Mouse (Mus musculus) thymus, adult 2 months (tissue): ENCODE results near the gene Gadd45b.

Experiments used
- CTCF ChIP-seq: fragments of 200-500 bp; IDR thresholded peaks from 2 replicates; pipeline ENCODE4 v1.5.1; 2012; ENCODE audit warnings: mild to moderate bottlenecking, control low read depth, low read length, moderate library complexity, borderline replicate concordance; ENCODE audit not compliant: control insufficient read depth, poor library complexity, insufficient read depth; ENCODE audit errors: extremely low read depth
- POLR2A ChIP-seq: fragments of 200-500 bp; IDR thresholded peaks from 2 replicates; pipeline ENCODE4 v1.6.1; 2012; ENCODE audit warnings: mild to moderate bottlenecking, low read length, control low read depth, moderate library complexity; ENCODE audit not compliant: control insufficient read depth, poor library complexity, insufficient read depth; ENCODE audit errors: extremely low read depth

DNA sequence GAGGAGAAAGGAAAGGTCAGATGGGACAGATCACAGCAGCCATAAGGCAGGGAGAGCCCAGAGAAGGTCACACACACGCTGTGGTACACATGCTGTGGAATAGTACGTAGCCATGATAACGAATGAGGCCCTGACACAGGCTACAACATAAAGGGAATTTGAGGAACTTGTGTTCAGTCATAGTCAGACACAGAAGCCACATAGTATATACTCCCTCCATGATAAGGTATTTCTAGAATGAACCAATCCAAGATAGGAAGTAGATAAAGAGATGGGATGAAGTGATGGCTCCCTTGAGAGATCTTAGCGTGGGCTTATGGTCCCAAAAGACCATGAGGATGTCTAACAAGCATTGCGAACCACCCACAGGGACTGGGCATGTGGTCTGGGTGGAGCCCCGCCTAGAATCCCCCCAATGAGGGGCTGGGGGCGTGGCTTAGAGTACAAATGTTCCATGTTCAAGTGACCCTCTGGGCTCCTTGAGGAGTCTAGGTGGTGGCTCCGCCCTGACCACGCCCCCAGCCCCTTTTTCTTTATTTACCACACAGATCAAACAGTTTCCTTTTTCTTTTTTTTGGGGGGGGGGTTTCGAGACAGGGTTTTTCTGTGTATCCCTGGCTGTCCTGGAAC, 22.0 kb downstream of the Gadd45b start:
- TF ChIP-seq CTCF = no peak
- no peak for TF ChIP-seq POLR2A
